Mouse (Mus musculus) megakaryocyte-erythroid progenitor cell, adult 5-6 weeks (primary cell): ENCODE measurements at regions not wholly inside any gene's neighbourhood (a gene's known extent, or its start where the extent isn't known, plus 50 kb on each side); places are given as distances from the start of the nearest gene placed in this dataset.
"Not testable (repeated sequence)": the region's sequence is repeated elsewhere in the genome, so short reads cannot be mapped to it uniquely, and the experiment has no call there.

Experiments used
- ATAC-seq: replicated peaks from 2 replicates; pipeline ENCODE4 v1.8.0; 2016; ENCODE audit warnings: mild to moderate bottlenecking, inconsistent platforms; ENCODE audit not compliant: severe bottlenecking, poor library complexity, low FRiP score, low TSS enrichment

DNA sequence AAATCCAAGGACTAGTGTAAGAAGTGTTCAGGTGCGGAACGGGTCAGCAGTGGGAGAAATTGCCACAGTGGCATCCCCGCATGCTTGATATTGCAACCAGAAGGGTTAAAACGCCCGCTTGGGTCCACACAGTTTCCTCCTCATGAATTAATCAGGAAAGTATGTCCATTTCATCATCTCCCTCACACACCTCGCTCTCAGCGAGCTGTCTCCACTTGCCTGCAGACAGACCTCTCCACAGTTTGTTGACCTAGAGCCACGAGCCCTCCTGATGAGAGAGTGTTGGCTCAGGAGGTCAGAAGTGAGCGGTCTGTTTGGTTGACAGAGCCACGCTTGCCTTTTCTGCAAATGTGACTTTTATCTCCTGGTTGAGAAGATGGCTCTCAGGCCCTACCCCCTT lies 132.9 kb upstream of the Slc38a2 start:
- ATAC-seq: no peak

DNA sequence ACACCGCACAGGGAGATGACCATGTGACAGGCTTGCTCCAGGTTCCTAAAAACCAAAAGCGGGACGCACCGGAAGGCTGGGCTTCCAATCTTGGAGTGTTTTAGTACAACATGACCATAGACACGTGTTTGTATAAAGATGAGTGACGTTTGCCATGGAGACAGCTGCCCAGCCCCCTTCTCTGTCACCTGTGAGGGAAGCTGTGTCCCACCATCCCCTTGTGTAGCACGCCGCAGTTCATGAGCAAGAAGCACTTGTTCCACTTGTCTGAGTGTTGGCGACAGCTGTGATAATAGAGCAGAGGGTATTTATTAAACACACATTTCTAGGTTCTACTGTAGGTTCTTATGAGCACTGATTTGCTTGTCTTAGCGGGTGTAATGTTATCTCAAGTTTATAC lies 131.7 kb upstream of the Slc38a2 start:
- no peak for ATAC-seq

GRCm38 (mm10) chr15:96830578-96830977 lies 131.0 kb upstream of the Slc38a2 start:
- no peak for ATAC-seq

GRCm38 (mm10) chr15:96829941-96830340 lies 130.4 kb upstream of the Slc38a2 start:
- ATAC-seq: no peak

- no peak for ATAC-seq
Observed at GRCm38 (mm10) chr15:96828681-96829080, 129.2 kb upstream of the Slc38a2 start.

DNA sequence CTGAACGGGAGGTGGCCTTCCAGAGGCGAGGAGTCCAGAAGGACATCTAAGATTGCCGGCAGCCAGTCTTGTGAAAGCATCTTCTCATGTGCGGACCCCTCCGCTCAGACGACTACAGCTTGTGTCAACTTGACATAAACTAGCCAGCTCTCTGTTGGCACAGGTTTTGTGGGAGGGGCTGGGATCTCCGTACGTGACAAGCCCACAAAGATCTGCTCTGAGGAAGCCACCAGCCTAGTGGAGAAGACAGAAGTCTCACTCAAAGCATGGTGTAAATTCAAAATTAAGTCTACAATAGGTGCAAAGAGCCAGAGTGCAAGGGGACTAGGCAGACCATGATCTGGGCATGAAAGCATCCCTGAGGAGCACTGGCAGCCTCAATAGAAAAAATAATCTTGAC lies 128.4 kb upstream of the Slc38a2 start:
- no peak for ATAC-seq

GRCm38 (mm10) chr15:96818435-96818834 lies 118.9 kb upstream of the Slc38a2 start:
- ATAC-seq: no peak

- no peak for ATAC-seq
Observed at GRCm38 (mm10) chr15:96817626-96818025, 118.1 kb upstream of the Slc38a2 start.

DNA sequence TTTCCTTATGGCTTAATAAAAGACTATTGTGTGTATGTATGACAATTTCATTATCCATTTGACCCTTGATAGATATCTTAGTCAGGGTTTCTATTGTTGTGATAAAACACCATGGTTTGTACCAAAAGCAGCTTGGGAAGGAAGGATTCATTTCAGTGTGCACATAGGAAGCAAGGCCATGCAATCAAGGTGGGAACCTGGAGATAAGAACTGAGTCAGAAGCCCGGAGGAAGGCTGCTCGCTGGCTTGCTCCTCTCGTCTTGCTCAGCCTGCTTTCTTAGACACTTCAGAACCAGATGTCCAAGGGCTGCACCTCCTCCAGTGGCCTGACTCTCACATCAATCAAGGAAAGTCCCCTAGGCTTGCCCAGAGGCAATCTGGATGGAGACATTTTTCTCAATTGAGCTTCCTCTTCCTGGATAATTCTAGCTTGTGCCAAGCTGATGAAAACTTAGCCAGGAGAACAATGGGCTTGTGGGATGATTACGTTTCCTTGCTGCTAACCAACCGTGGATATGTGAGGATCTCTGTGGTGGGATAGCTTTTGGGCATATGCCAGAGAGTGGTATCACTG lies 117.6 kb upstream of the Slc38a2 start:
- ATAC-seq: no peak

GRCm38 (mm10) chr15:96813472-96813871 lies 113.9 kb upstream of the Slc38a2 start:
- no peak for ATAC-seq

- ATAC-seq: peak; percentile 63
Observed at GRCm38 (mm10) chr15:96802729-96803053, 103.2 kb upstream of the Slc38a2 start.

- peak; percentile 77 for ATAC-seq
Observed at GRCm38 (mm10) chr15:96802034-96802728, 102.7 kb upstream of the Slc38a2 start.

DNA sequence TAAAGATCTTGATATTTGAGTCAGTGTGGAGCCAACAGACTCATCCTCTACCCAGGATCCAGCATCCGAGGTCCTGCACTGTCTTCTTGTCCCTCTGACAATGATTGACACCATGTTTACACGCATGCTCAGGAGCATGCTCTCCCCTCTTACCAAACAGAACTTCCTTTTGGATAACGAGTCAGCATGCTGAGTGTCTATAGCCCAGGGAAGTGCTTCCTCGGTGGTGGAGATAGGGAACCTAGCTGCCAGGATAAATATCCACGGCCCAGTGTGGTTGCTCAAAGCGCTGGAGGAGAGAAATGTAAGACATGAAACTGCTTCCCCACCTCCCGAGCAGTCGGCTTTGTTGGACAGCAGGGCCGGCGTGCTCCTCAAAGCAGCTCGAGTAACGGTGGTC lies 99.7 kb upstream of the Slc38a2 start:
- ATAC-seq: no peak

DNA sequence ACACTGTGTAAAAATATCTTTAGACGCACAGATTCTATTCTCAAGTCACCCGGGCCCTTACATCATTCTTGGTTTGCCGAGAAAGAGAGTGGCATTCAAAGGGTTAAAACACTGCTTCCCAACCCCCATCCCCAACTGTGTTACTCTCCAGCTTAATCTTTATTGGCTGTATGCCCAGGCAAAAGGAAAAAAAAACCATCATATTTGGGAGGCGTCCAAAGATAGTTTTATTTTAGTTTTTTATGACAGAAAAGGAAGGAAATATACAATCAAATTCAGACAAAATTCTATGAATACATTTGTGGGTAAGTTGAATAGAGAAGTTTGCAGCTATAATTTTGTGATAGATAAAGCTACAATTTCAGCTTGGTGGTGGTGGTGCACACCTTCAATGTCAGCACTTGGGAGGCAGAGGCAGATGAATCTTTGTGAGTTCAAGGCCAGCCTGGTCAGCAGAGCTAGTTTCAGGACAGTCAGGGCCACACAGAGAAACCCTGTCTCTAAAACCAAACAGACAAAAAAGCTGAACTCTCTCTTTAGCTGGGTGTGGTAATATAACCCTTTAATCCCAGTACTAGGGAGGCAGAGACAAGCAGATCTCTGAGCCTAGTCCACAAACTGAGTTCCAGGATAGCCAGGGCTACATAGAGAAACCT lies 98.2 kb upstream of the Slc38a2 start:
- peak; percentile 54 for ATAC-seq

DNA sequence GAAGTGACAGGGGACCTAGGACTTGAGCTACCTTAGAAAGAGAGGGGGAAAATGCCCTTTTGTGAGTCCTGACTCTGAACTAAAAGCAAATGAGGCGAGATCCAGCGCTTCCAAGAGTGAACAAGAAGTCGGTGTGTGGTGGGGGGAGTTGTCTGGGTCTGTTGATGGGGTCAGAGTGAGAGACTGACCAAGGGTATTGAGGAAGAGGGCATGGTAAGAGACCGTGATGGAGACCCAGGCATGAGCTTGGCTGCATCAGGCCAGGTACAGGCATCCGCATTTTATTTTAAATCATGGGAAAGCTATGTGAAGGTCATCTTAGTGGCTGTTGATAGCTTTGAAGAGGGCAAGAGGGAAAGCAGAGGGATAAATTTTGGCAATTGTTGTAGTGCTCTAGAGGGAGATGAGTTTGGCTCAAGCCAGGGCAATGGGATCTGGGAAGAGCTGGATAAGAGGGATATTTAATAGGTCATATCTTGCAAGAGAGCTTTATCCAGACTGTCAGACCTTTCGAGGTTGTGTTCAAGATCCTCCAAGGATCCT lies 94.7 kb upstream of the Slc38a2 start:
- no peak for ATAC-seq

DNA sequence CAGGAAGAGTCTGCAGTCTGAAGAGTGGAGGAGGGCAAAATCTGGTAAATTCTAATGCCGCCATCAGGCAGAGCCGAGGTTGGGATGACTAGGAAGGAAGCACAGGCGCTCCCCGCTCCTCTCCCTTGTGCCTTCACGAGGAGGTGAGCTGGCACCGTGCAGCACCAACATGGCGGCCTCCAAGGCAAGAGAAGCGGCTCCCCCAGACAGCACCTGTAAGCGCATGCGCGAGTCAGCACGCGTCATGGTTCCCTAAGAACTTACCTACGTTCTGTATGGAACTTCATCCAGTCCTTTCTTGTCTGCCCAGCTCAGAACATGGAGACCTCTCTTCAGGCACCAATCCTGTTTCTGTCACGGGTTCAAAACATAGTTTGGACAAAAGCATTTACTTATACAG lies 93.7 kb upstream of the Slc38a2 start:
- ATAC-seq: no peak

DNA sequence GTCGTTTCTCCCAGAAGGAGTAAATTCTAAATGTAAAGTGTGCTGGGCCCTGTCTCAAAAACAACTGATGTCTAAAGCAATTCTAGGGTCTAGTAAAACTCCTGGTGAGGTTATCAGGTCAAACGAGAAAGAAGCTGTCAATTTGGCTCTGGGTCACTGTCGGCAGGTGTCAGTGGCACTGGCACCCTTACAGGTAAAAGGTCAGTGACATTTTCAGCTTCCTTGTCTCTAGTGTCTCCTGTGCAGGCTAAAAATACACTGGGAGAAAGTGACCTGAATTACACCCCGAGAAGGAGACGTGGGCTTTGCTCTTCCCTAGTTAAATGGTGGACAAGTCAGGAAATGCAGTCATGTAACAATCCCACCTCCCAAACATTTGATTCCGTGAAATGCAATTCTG lies 91.8 kb upstream of the Slc38a2 start:
- no peak for ATAC-seq

DNA sequence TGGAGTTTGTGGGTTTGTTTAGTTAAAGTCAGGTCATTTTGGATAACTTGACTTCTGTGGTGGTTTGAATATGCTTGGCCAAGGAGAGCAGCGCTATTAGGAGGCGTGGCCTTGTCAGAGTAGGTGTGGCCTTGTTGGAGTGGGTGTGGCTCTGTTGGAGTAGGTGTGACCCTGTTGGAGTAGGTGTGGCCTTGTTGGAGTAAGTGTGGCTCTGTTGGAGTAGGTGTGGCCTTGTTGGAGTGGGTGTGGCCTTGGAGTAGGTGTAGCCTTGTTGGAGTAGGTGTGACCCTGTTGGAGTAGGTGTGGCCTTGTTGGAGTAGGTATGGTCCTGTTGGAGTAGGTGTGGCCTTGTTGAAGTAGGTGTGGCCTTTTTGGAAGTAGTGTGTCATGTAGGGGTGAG lies 88.4 kb upstream of the Slc38a2 start:
- ATAC-seq: not testable (repeated sequence)

DNA sequence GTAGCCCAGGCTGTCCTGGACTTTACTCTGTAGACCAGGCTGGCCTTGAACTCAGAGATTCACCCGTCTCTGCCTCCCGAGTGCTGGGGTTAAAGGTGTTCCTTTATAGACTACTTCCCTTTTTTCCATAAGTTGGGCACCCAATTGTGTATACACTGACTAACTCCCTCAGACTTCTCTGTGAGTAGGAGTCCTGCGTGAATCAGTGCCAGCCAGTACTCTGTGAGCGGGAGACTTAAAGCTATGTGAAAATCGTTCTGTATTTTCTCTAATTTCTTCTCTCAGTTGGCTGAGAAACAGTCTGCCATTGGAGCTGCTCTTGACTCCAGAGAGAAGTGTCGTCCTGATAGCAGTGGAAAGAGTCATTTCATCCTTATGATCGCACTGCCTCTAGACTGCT lies 85.0 kb upstream of the Slc38a2 start:
- no peak for ATAC-seq

DNA sequence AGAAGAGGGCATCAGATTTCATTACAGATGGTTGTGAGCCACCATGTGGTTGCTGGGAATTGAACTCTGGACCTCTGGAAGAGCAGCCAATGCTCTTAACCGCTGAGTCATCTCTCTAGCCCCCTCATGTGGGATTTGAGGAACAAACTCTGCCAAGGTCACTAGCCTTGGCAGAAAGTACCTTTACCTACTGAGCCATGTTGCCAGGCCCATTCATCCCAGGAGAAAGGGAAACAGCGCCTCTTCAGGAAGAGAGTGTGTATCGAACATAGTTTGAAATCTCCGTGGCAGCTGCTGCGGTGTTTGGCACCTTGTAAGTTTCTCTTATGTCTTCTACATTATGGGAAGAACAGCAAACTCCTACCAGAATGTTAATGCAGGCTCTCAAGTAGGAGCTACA lies 82.0 kb upstream of the Slc38a2 start:
- ATAC-seq: no peak

- no peak for ATAC-seq
Observed at GRCm38 (mm10) chr15:96780606-96781005, 81.1 kb upstream of the Slc38a2 start.
